Mouse (Mus musculus) ES-Bruce4 (cell line): ENCODE measurements around the gene Vezt. TPM values are rescaled to one million over a fixed set of nuclear protein-coding genes. Genes with fewer than 3 reads are reported as not detected.

Experiments
- H3K27ac ChIP-seq: 2 replicates; pipeline ENCODE4 v1.5.1; 2012; ENCODE audit warnings: low read length, inconsistent platforms; ENCODE audit not compliant: insufficient read depth
- H3K27me3 ChIP-seq: 2 replicates; pipeline ENCODE4 v1.6.1; 2012; ENCODE audit warnings: mild to moderate bottlenecking, low read length, inconsistent platforms; ENCODE audit not compliant: control insufficient read depth, poor library complexity, insufficient read depth, severe bottlenecking
- H3K36me3 ChIP-seq: 2 replicates; pipeline ENCODE4 v1.6.1; 2012; ENCODE audit warnings: inconsistent platforms, mild to moderate bottlenecking, low read length, moderate library complexity; ENCODE audit not compliant: control insufficient read depth, poor library complexity, insufficient read depth, severe bottlenecking
- H3K4me1 ChIP-seq: one replicate; pipeline ENCODE4 v1.8.1; 2011; ENCODE audit warnings: low read length; ENCODE audit not compliant: control insufficient read depth, insufficient read depth
- H3K4me3 ChIP-seq: 2 replicates; pipeline ENCODE4 v1.5.1; 2011; ENCODE audit warnings: low read depth, mild to moderate bottlenecking, low read length
- H3K9ac ChIP-seq: 2 replicates; pipeline ENCODE4 v1.6.1; 2012; ENCODE audit warnings: low read depth, mild to moderate bottlenecking, inconsistent platforms; ENCODE audit not compliant: poor library complexity, severe bottlenecking
- H3K9me3 ChIP-seq: replicated peaks from 2 replicates; pipeline ENCODE4 v1.6.1; 2012; ENCODE audit warnings: mild to moderate bottlenecking, low read length, inconsistent platforms; ENCODE audit not compliant: control insufficient read depth, poor library complexity, insufficient read depth, severe bottlenecking
- CTCF ChIP-seq: IDR thresholded peaks from one replicate; pipeline ENCODE4 v1.8.1; 2011; ENCODE audit warnings: low read depth, low read length
- EP300 ChIP-seq: IDR thresholded peaks from 2 replicates; pipeline ENCODE4 v1.6.1; 2011; ENCODE audit warnings: low read depth, low read length; ENCODE audit not compliant: insufficient read depth
- POLR2A ChIP-seq: IDR thresholded peaks from one replicate; pipeline ENCODE4 v1.8.1; 2011; ENCODE audit warnings: low read length; ENCODE audit not compliant: insufficient read depth
- polyA plus RNA-seq: library from polyadenylated mRNA; stranded (reverse); fragments of >200 nt; gene quantifications from 2 replicates; pipeline ENCODE4 v1.2.4, GENCODE M21; 2011; ENCODE audit warnings: low read depth; ENCODE audit not compliant: missing spikeins, insufficient read depth, insufficient read length

The Vezt gene
- polyA plus RNA-seq, 1 experiment, result 17.3 TPM

- no peak for TF ChIP-seq CTCF
- no peak for TF ChIP-seq POLR2A
- no peak for TF ChIP-seq EP300
- H3K9me3 ChIP-seq, result no peaks in the 10 kb centered on the region
- no peak overlapping the region for H3K9ac ChIP-seq
- no peaks in the 10 kb centered on the region for H3K4me1 ChIP-seq
- no peak overlapping the region for H3K4me3 ChIP-seq
- no peaks in the 10 kb centered on the region for H3K36me3 ChIP-seq
- no peaks in the 10 kb centered on the region for H3K27me3 ChIP-seq
- H3K27ac ChIP-seq, result no peak overlapping the region
Observed at GRCm38 (mm10) chr10:94045301-94045700, 9.7 kb upstream of the Vezt start.

GRCm38 (mm10) chr10:94043908-94044307 is 8.3 kb upstream of the Vezt start:
- Histone ChIP-seq H3K27ac (no peak overlapping the region), H3K27me3 (no peaks in the 10 kb centered on the region), H3K9ac (no peak overlapping the region), H3K4me3 (no peak overlapping the region), H3K4me1 (no peaks in the 10 kb centered on the region), H3K9me3 (no peaks in the 10 kb centered on the region), H3K36me3 (no peaks in the 10 kb centered on the region)
- TF ChIP-seq POLR2A (no peak), EP300 (no peak), CTCF (no peak)

- TF ChIP-seq CTCF, result no peak
- Histone ChIP-seq H3K4me1 (no peaks in the 10 kb centered on the region), H3K27me3 (no peaks in the 10 kb centered on the region)
Observed at GRCm38 (mm10) chr10:94038366-94039260, 3.0 kb upstream of the Vezt start.

GRCm38 (mm10) chr10:94037596-94037995 is 2.0 kb upstream of the Vezt start:
- H3K9ac ChIP-seq, result no peak overlapping the region
- no peaks in the 10 kb centered on the region for H3K9me3 ChIP-seq
- no peaks in the 10 kb centered on the region for H3K27me3 ChIP-seq
- H3K27ac ChIP-seq, result no peak overlapping the region
- no peak overlapping the region for H3K4me3 ChIP-seq
- no peaks in the 10 kb centered on the region for H3K36me3 ChIP-seq
- H3K4me1 ChIP-seq, result no peaks in the 10 kb centered on the region
- TF ChIP-seq EP300 (no peak), CTCF (no peak), POLR2A (no peak)

More at GRCm38 (mm10) chr10:94038366-94039260, 3.0 kb upstream of the Vezt start:
- Histone ChIP-seq H3K36me3 (no peaks in the 10 kb centered on the region), H3K27ac (no peak overlapping the region), H3K4me3 (no peak overlapping the region), H3K9me3 (no peaks in the 10 kb centered on the region), H3K9ac (no peak overlapping the region)

GRCm38 (mm10) chr10:94037196-94037595 is 1.6 kb upstream of the Vezt start:
- H3K4me3 ChIP-seq, result no peak overlapping the region
- TF ChIP-seq POLR2A, result no peak
- no peak for TF ChIP-seq EP300
- TF ChIP-seq CTCF, result no peak

GRCm38 (mm10) chr10:94036375-94036758 is 750 bp upstream of the Vezt start:
- TF ChIP-seq POLR2A, result no peak
- TF ChIP-seq CTCF, result no peak
- TF ChIP-seq EP300, result no peak
- Histone ChIP-seq H3K9ac (peak overlapping the region; percentile 68), H3K36me3 (no peaks in the 10 kb centered on the region), H3K27me3 (no peaks in the 10 kb centered on the region), H3K4me1 (no peaks in the 10 kb centered on the region), H3K27ac (no peak overlapping the region), H3K9me3 (no peaks in the 10 kb centered on the region), H3K4me3 (peak overlapping the region; percentile 84)

More at GRCm38 (mm10) chr10:94037196-94037595, 1.6 kb upstream of the Vezt start:
- Histone ChIP-seq H3K4me1 (no peaks in the 10 kb centered on the region), H3K27ac (no peak overlapping the region), H3K9me3 (no peaks in the 10 kb centered on the region), H3K27me3 (no peaks in the 10 kb centered on the region), H3K36me3 (no peaks in the 10 kb centered on the region), H3K9ac (no peak overlapping the region)
